Mouse (Mus musculus): Measurements from ENCODE around the gene Trmt11. TPM values are rescaled to one million over a fixed set of nuclear protein-coding genes. Genes with fewer than 3 reads are reported as not detected.

Trmt11 gene
- polyA plus RNA-seq, 1 experiment from 2014 or later = 32.8 TPM

DNA sequence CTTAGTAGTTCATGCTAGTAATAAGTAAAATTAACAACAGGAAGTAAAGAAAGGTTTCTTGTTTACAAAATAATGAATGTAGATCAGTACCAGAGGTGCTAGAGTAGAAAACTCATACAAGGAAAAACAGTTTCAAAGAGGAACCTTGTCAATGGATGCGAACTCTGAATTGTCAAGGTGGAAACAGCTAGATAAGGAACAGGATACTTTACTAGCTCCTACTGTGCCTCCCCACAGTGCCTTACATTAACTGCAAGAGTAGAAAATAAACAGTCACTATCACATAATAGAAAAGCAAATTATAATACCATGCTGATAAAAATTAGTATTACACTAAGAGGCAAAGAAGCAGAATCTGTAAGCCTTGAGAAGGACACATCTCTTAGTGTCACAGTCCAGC is 14.9 kb downstream of the Trmt11 start:
- ATAC-seq (ENCODE audit: low FRiP score, low TSS enrichment) = no peak
- Histone ChIP-seq H3K36me3 (ENCODE audit: control insufficient read depth, insufficient read depth, low read length) (peaks cover 47% of the 10 kb centered on the region), H3K9me3 (ENCODE audit: control insufficient read depth, low read length) (no peaks in the 10 kb centered on the region), H3K9ac (ENCODE audit: low read depth, low read length) (no peak overlapping the region), H3K4me1 (ENCODE audit: control insufficient read depth, insufficient read depth, low read length) (no peaks in the 10 kb centered on the region), H3K27ac (ENCODE audit: low read depth, low read length) (no peak overlapping the region), H3K4me2 (replicated peaks; ENCODE audit: low read depth, low read length) (no peak overlapping the region), H3K27me3 (ENCODE audit: control insufficient read depth, insufficient read depth, low read length) (no peaks in the 10 kb centered on the region), H3K4me3 (ENCODE audit: low read length) (no peak overlapping the region)
- WGBS = 94% methylated on average over 1 of the region's 1 CpGs

DNA sequence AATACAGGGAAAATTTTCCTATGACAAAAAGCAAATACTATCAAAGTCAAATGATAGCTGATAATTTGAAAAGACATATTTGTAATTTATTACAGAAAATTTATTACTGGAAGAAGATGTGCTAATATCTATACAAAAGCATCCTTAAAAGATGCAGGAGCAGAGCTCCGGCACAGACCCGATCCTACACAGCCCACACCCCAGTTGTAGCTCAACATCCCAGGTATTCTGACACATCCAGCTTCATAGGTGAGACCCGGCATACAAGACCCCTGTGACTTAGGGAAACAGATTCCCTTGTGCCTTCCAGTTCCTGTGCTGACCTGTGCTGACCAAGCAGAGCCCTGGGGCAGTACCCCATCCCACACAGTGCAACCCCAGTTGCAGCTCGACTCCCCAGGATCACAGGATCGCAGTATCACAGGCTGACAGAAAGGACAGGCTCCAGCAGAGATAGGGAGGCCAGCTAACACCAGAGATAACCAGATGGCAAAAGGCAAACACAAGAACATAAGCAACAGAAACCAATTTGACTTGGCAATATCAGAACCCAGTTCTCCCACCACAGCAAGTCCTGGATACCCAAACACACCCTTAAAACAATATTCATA is 22.8 kb downstream of the Trmt11 start:
- ATAC-seq (ENCODE audit: low FRiP score, low TSS enrichment) = no peak
- Histone ChIP-seq H3K4me1 (ENCODE audit: control insufficient read depth, insufficient read depth, low read length) (no peaks in the 10 kb centered on the region), H3K9me3 (ENCODE audit: control insufficient read depth, low read length) (no peaks in the 10 kb centered on the region), H3K9ac (ENCODE audit: low read depth, low read length) (no peak overlapping the region), H3K4me2 (replicated peaks; ENCODE audit: low read depth, low read length) (no peak overlapping the region), H3K4me3 (ENCODE audit: low read length) (no peak overlapping the region), H3K27ac (ENCODE audit: low read depth, low read length) (no peak overlapping the region), H3K27me3 (ENCODE audit: control insufficient read depth, insufficient read depth, low read length) (no peaks in the 10 kb centered on the region), H3K36me3 (ENCODE audit: control insufficient read depth, insufficient read depth, low read length) (peaks cover 5% of the 10 kb centered on the region; the same call in 1 of the 2 replicates)
- WGBS = 99% methylated on average over 5 of the region's 5 CpGs

DNA sequence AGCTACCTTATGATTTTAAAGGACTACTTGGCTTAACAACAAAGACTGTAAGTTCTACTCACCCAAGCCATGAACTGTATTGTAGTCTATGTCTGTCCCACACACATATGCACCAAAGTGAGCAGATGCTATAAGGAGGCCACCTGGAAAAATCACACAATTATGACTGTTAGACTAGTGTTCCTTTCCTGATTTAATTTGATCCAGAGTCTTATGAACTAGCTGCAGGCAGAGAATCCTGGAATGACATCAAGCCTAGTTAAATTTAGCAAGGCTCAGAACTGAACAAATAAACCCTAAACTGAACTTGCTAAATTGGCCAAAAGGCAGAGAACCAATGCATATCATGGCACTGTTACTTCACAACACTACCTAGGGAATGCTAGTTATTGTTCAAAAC is 34.2 kb downstream of the Trmt11 start:
- ATAC-seq (ENCODE audit: low FRiP score, low TSS enrichment) = no peak
- no peaks in the 10 kb centered on the region for H3K27me3 ChIP-seq (ENCODE audit: control insufficient read depth, insufficient read depth, low read length)
- no peaks in the 10 kb centered on the region for H3K9me3 ChIP-seq (ENCODE audit: control insufficient read depth, low read length)
- no peak overlapping the region for H3K4me2 ChIP-seq (replicated peaks; ENCODE audit: low read depth, low read length)
- no peaks in the 10 kb centered on the region for H3K4me1 ChIP-seq (ENCODE audit: control insufficient read depth, insufficient read depth, low read length)
- H3K4me3 ChIP-seq (ENCODE audit: low read length) = no peak overlapping the region
- peaks cover 27% of the 10 kb centered on the region for H3K36me3 ChIP-seq (ENCODE audit: control insufficient read depth, insufficient read depth, low read length)
- H3K27ac ChIP-seq (ENCODE audit: low read depth, low read length) = no peak overlapping the region
- H3K9ac ChIP-seq (ENCODE audit: low read depth, low read length) = no peak overlapping the region

DNA sequence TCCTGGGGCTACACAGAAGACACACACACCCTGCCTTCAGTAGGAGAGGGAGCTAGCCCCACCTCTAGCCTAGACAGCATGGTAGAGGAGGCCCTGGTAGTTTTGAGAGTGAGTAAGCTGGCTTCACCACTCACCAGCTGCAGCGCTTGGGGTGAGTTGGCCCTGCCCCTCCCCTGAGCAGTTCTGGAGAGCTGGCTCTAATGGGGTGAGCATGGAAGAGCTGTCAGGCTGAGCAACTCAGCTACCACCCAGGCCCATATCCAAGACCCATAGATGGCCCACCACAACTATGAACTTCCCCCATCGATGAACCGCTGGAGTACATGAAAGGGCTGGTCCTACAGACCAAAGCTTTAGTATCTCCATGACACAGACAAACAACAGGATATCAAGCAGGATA is 35.9 kb downstream of the Trmt11 start:
- H3K27ac ChIP-seq (ENCODE audit: low read depth, low read length) = no peak overlapping the region
- H3K9me3 ChIP-seq (ENCODE audit: control insufficient read depth, low read length) = no peaks in the 10 kb centered on the region
- no peak overlapping the region for H3K4me2 ChIP-seq (replicated peaks; ENCODE audit: low read depth, low read length)
- H3K9ac ChIP-seq (ENCODE audit: low read depth, low read length) = no peak overlapping the region
- peaks cover 41% of the 10 kb centered on the region for H3K36me3 ChIP-seq (ENCODE audit: control insufficient read depth, insufficient read depth, low read length)
- H3K4me3 ChIP-seq (ENCODE audit: low read length) = no peak overlapping the region
- no peaks in the 10 kb centered on the region for H3K4me1 ChIP-seq (ENCODE audit: control insufficient read depth, insufficient read depth, low read length)
- no peaks in the 10 kb centered on the region for H3K27me3 ChIP-seq (ENCODE audit: control insufficient read depth, insufficient read depth, low read length)
- WGBS = 95% methylated on average over 3 of the region's 3 CpGs
- ATAC-seq (ENCODE audit: low FRiP score, low TSS enrichment) = no peak

DNA sequence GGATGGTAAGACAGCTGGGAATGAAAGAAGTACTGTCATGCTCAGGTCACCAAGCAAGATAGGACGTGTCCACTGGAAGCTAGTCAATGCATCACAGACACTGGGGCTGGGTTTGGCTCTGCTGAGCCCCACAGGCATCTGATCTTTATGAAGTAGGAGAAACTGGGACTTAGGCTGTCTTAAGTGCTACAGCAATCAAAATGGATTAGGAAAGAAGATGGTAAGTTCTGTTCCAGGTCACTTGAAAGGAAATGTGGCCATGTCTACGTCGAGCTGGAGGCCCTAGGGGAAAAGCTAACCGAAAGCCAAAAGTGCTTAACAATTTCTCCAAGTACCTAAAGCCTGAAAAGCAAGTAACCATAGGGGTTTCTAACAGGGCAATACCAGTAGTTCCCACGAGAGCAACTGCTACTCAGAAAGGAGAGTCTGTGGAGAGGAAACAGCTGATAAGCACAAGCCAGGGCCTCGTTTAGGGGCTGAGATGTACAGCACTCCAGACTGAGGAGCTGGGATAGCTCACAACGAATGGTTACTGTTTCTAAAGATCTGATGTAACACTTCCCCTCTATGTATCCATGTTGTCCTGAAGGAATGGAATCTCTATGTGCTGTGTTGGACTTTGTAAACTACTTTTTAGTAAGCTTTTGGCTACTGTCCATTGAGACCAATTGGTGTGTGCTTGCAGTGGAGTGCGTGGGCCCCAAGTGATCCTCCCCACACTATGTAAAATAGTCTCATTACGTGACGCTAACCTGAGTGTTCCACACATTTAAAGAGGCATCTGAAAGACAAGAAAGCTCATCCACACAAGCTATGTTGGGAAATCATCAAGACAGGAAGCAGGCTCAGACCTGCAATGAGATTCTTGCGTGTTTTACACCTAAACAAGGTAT is 44.6 kb downstream of the Trmt11 start:
- 92% methylated on average over 11 of the region's 11 CpGs for WGBS
- Histone ChIP-seq H3K4me2 (replicated peaks; ENCODE audit: low read depth, low read length) (no peak overlapping the region), H3K9ac (ENCODE audit: low read depth, low read length) (no peak overlapping the region), H3K4me1 (ENCODE audit: control insufficient read depth, insufficient read depth, low read length) (no peaks in the 10 kb centered on the region), H3K27ac (ENCODE audit: low read depth, low read length) (no peak overlapping the region), H3K36me3 (ENCODE audit: control insufficient read depth, insufficient read depth, low read length) (peaks cover 45% of the 10 kb centered on the region), H3K9me3 (ENCODE audit: control insufficient read depth, low read length) (no peaks in the 10 kb centered on the region), H3K27me3 (ENCODE audit: control insufficient read depth, insufficient read depth, low read length) (no peaks in the 10 kb centered on the region), H3K4me3 (ENCODE audit: low read length) (no peak overlapping the region)
- no peak for ATAC-seq (ENCODE audit: low FRiP score, low TSS enrichment)

DNA sequence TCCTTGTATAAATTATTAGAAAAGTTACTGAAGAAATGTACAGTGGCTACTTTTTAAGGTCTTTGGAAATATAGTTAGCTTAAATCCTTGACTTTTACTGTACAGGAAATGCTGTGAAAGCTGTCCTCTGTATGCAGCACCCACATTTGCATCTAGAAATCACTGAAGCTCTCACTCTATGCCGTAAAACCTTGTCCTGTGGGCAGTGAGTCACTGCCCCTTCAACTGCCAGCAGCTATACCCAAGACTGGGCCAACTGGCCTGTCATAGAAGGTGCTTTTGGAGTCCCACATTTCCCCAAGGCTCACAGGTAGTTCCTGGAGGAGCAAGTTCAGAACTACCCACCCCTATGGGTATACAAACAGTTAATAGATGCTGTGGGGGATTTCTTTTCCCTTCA is 48.2 kb downstream of the Trmt11 start:
- 91% methylated on average over 1 of the region's 1 CpGs for WGBS
- H3K36me3 ChIP-seq (ENCODE audit: control insufficient read depth, insufficient read depth, low read length) = peaks cover 28% of the 10 kb centered on the region
- H3K4me2 ChIP-seq (replicated peaks; ENCODE audit: low read depth, low read length) = no peak overlapping the region

DNA sequence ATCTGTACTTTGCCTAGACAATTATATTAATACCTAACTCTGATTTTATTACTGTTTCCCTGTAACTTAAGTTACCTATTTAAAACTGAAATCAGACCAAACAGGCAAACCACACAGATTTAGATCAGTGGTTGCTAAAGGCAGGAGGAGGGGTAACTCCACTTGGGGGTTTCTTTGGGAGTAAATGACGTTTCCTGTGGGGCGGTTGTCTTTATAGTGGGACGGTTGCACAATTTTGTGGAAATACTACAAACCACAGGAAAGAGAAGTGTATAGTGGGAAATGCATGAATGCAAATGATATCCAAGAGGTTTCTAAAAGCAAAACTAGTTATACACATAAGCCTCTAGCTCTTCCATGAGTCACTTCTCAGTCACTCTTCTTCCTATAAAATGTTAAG is 50.6 kb downstream of the Trmt11 start:
- ATAC-seq (ENCODE audit: low FRiP score, low TSS enrichment) = no peak
- Histone ChIP-seq H3K9ac (ENCODE audit: low read depth, low read length) (no peak overlapping the region), H3K4me2 (replicated peaks; ENCODE audit: low read depth, low read length) (no peak overlapping the region), H3K36me3 (ENCODE audit: control insufficient read depth, insufficient read depth, low read length) (peaks cover 28% of the 10 kb centered on the region), H3K27ac (ENCODE audit: low read depth, low read length) (no peak overlapping the region), H3K4me3 (ENCODE audit: low read length) (no peak overlapping the region), H3K9me3 (ENCODE audit: control insufficient read depth, low read length) (no peaks in the 10 kb centered on the region), H3K4me1 (ENCODE audit: control insufficient read depth, insufficient read depth, low read length) (no peaks in the 10 kb centered on the region), H3K27me3 (ENCODE audit: control insufficient read depth, insufficient read depth, low read length) (no peaks in the 10 kb centered on the region)
- 90% methylated on average over 3 of the region's 3 CpGs for WGBS

More for the DNA sequence above, 48.2 kb downstream of the Trmt11 start:
- Histone ChIP-seq H3K9ac (ENCODE audit: low read depth, low read length) (no peak overlapping the region), H3K27me3 (ENCODE audit: control insufficient read depth, insufficient read depth, low read length) (no peaks in the 10 kb centered on the region), H3K27ac (ENCODE audit: low read depth, low read length) (no peak overlapping the region), H3K4me3 (ENCODE audit: low read length) (no peak overlapping the region), H3K4me1 (ENCODE audit: control insufficient read depth, insufficient read depth, low read length) (no peaks in the 10 kb centered on the region), H3K9me3 (ENCODE audit: control insufficient read depth, low read length) (no peaks in the 10 kb centered on the region)
- ATAC-seq (ENCODE audit: low FRiP score, low TSS enrichment) = no peak

DNA sequence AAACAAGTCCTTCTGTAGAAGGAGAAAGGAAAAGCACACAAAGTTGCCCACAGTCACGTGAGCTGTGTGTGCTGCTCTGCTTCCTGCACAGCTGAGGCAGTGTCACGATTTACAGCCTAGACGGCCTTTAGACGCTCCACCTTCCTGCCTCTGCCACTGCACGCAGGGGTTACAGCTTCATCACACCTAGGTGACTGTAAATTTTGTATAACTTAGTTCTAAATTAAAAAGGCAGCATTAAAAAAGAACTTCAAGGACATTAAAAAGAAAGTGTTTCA is 62.1 kb downstream of the Trmt11 start:
- 0 out of 2 replicates have a peak, but pooled peaks have one; percentile 32 for ATAC-seq (ENCODE audit: low FRiP score, low TSS enrichment)
- Histone ChIP-seq H3K4me2 (replicated peaks; ENCODE audit: low read depth, low read length) (no peak overlapping the region), H3K27me3 (ENCODE audit: control insufficient read depth, insufficient read depth, low read length) (no peaks in the 10 kb centered on the region), H3K27ac (ENCODE audit: low read depth, low read length) (no peak overlapping the region), H3K9me3 (ENCODE audit: control insufficient read depth, low read length) (no peaks in the 10 kb centered on the region), H3K36me3 (ENCODE audit: control insufficient read depth, insufficient read depth, low read length) (peaks cover 13% of the 10 kb centered on the region; the same call in 1 of the 2 replicates), H3K4me3 (ENCODE audit: low read length) (no peak overlapping the region), H3K9ac (ENCODE audit: low read depth, low read length) (no peak overlapping the region), H3K4me1 (ENCODE audit: control insufficient read depth, insufficient read depth, low read length) (no peaks in the 10 kb centered on the region)
- WGBS = 36% methylated on average over 5 of the region's 5 CpGs

DNA sequence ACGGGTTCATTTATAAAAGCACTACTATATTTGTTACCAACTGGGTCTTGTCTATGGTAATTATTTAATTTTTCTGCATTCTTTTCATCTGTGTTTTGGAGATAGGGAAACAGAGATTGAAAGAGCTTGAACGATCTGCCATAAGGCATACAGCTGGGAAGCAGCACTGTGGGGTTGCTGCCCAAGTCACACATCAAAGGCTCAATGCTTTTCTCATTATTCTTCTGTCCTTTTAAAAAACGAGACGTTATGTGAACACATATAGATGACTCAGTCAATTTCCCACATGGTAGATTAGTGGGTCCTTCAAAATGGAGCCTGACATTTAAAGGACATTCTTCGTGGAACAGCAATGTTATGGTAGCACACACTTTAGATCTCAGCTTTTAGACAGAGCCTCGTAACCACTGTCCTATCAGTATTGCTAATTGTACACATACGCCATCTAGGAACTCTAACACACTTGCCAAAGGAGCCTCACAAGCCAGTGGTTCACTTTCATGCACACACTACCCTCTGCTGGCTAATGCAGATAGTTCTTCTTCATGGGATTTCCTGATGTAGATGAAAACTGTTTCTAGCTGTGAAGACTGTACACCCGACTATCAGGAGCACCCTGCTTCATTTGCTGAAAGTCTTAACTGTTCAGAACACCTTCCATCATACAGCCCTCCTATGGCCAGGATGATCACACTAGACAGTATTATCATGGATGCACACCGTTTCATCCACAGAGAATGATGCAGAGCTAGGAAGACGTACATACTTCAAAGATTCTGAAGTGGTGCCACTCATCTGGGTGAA is 62.6 kb downstream of the Trmt11 start:
- ATAC-seq (ENCODE audit: low FRiP score, low TSS enrichment) = peak; percentile 35; the same call in 1 of the 2 replicates
- no peaks in the 10 kb centered on the region for H3K9me3 ChIP-seq (ENCODE audit: control insufficient read depth, low read length)
- H3K27ac ChIP-seq (ENCODE audit: low read depth, low read length) = no peak overlapping the region
- H3K27me3 ChIP-seq (ENCODE audit: control insufficient read depth, insufficient read depth, low read length) = no peaks in the 10 kb centered on the region
- WGBS = 74% methylated on average over 10 of the region's 10 CpGs
- H3K4me1 ChIP-seq (ENCODE audit: control insufficient read depth, insufficient read depth, low read length) = no peaks in the 10 kb centered on the region
- no peak overlapping the region for H3K4me3 ChIP-seq (ENCODE audit: low read length)
- peaks cover 13% of the 10 kb centered on the region; the same call in 1 of the 2 replicates for H3K36me3 ChIP-seq (ENCODE audit: control insufficient read depth, insufficient read depth, low read length)
- H3K9ac ChIP-seq (ENCODE audit: low read depth, low read length) = no peak overlapping the region
- no peak overlapping the region for H3K4me2 ChIP-seq (replicated peaks; ENCODE audit: low read depth, low read length)

Measured in kidney, embryonic 14.5 days (tissue).